Mouse (Mus musculus): ENCODE measurements around the gene Fndc3b.
"Not testable (repeated sequence)": the region's sequence is repeated elsewhere in the genome, so short reads cannot be mapped to it uniquely, and the experiment has no call there.

Gene Fndc3b

DNA sequence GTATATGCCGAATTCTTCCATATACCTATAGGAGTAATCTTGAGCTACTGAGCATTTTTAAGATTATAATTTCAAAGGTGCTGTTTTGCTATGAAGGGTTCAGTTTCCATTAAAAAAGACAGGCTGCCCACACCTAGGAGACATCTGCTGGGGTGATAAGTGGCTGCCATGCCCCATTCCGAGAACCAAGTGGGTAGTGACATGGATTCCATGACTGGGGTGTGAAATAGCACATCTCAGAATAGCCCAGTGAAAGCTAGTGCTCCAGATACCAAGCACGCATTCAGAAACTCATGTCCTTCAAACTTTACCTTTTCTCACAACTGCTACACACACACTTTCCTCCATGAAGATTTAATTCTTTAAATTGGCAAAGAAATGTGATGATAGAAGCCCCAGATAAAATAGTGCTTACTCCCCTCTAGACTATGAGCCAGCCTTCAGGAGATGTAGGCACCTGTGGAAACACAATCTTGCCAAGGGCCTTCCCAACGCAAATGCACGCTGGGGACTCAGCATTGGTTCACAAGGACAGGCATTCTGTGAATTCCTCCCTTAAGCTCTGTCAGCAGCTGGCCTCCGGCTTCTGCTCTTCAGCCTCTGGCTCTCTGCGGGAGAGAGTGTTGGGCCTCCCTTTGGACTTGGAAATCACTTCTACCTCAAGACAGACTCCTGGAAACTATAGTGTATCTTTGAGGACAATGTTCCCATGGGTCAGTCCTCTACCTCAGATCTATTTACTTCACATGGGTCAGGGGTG lies 207.6 kb downstream of the Fndc3b start:
- DNase-seq (ENCODE audit: low read depth) = no peak

DNA sequence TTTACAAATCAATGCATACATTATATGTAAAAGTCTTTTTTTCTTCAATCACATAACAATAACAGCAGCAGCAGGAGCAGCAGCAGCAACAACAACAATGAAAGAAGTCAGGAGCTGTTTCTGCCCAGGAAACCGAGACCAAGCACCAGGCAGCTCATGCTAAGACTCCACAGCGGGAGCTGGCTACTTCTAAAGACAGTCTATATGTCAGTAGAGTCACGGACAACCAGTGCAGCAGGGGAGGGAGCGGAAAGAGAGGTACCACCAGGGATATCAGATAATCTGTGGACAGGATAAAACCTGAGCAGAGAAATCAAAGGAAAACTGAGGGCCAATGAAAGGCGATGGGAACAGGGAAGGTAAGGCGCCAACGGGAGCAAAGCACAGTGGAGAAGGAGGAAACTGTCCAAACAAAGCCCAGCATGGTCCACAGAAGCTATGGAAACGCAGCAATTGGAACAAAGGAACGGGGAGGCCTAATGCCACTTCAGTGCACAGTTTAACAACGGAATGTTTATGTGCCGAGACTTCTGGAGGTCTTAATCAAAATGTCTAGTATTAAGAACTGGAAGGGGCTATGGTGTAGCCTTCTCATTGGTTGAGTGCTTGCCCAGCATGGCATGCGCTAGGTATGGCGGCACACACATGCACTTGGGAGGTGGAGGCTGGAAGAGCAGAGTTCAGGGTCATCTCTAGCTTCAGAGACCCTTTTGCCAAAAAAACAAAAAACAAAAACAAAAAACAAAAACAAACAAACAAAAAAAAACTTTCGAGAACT lies 215.6 kb downstream of the Fndc3b start:
- no peak for DNase-seq (ENCODE audit: low read depth)

- DNase-seq (ENCODE audit: low read depth) = no peak
These were observed 216.4 kb downstream of the Fndc3b start for GRCm38 (mm10) chr3:27494698-27495097.

DNA sequence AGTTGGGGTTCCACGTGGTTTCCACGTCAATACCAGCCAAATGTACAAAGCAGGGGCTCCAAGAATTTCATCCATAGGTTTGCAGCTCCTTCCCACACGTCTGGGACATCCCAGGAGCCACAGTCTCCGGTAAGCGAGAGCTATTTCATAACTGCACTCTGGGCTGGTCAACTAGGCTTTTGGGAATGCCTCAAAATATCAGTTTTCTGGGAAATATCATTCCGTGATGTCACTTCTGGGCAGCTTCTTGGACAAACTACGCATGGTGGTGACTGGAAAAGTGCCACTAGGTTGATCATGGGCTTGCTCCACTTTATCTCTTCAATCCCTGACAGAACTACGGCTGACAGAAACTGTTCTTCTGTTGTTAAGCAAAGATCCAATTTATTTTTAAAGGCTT lies 217.0 kb downstream of the Fndc3b start:
- no peak for DNase-seq (ENCODE audit: low read depth)

DNA sequence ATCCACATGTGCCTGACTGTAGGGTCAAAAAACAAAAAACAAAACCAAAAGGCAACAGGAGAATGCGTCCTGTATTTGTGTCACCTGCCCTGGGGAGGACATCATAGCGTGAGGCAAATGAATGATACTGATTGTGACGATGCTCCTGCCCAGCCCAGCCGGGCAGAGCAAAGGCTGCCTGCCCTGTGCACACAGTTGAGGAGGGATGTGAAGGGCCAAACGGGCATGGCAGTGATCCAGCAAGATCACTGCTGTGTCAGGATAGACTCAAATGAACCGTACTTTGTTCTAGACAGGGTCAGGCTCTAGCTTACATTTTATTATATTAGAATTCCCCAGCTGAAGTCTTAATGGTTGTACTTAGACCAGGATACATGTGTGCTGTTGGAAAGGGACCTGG lies 219.3 kb downstream of the Fndc3b start:
- no peak for DNase-seq (ENCODE audit: low read depth)

DNA sequence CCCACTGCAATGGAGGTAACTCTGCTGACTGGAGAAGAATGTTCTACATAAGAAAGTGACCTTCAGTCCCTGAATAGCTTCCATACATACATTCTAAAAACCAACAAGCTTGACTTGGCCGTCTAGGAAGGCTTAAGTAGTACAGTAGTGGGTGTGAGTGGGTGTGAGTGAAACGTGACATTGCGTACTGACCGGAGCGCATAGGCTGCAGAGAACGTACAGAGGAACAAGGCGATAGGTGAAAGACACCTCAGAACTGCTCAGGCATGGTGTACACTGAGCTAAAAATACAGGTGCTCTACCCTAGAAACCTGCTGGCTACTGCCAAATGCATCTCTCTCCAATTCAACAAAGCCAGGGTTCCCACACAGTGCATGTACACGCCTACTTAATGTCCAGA lies 219.7 kb downstream of the Fndc3b start:
- no peak for DNase-seq (ENCODE audit: low read depth)

GRCm38 (mm10) chr3:27490891-27491290 lies 220.2 kb downstream of the Fndc3b start:
- no peak for DNase-seq (ENCODE audit: low read depth)

DNA sequence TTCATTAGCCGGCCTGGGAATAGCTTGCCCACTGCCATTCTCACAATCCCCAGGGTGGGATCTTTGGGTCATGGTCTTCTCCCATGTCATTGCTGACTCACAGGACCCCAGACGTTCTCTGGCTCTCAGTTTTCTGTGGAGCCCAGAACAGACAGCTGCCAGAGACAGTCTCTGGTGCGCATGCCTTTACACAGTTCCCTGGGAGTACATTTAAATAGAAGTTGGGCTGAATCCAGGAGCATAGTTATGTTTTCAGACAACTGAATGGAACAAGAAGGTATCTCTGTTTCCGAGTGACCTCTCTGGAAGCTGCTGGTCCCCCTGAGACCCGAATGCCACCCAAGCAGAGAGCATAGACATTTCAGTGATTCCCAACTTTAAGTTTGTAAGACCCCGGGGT lies 221.6 kb downstream of the Fndc3b start:
- DNase-seq (ENCODE audit: low read depth) = no peak

- DNase-seq (ENCODE audit: low read depth) = no peak
These were observed 226.0 kb downstream of the Fndc3b start for GRCm38 (mm10) chr3:27485141-27485540.

- DNase-seq (ENCODE audit: low read depth) = no peak
These were observed 226.4 kb downstream of the Fndc3b start for GRCm38 (mm10) chr3:27484698-27485097.

DNA sequence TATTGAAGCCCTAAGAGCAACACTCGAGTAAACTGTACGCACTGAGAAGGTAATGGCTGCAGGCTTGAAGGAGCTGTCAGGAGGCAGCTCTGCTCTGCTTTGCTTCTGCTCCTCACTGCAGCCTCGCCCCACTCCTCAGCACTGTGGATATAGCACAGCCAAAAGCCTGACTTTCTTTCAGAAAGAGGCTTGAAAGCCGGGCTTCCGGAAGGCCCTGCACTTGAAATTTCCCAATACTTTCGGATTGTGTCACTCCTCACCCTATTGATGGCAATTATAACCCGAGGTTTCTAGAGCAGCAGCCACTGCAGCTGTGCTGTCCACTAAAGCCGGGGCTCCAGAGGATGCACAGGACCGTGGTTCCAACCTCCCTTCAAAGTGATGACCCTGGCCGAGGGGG lies 227.3 kb downstream of the Fndc3b start:
- no peak for DNase-seq (ENCODE audit: low read depth)

DNA sequence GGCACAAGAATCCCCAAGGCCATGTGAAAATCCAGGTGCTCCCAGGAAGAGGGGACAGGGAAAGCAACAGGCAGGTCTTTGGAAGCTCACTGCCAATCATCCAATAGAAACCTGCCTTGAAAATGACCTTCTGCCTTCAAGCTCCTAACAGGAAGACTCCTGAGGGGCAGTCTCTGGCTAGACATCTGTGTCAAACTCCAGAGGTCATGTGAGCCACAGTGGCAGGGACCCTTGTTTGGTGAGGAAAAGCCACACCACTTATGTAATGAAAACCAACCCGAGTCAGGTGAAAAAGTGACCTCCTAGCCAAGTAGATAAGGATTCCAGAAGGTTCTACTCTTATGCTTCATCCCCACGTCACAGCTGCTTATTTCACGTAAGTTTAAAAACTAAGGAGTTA lies 227.8 kb downstream of the Fndc3b start:
- no peak for DNase-seq (ENCODE audit: low read depth)

- DNase-seq (ENCODE audit: low read depth) = no peak
These were observed 229.4 kb downstream of the Fndc3b start for GRCm38 (mm10) chr3:27481738-27482137.

DNA sequence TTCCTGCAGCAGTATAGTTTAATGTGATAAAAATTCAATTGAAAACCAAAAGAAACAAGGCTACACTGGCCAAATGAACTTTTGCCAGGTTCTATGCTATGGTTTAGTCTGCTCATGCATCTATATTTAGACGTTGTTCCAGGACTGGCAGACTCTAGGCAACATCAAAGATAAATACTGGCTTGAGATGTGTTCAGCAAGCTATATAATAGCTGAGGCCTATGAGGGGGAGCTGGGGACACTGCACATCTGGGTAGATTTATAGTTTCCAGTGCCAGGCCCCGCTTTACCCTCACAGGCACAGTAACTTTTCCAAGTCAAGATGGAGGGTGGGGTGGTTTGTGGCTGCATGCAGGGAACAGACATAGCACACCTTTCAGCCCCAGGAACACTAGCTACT lies 231.7 kb downstream of the Fndc3b start:
- no peak for DNase-seq (ENCODE audit: low read depth)

DNA sequence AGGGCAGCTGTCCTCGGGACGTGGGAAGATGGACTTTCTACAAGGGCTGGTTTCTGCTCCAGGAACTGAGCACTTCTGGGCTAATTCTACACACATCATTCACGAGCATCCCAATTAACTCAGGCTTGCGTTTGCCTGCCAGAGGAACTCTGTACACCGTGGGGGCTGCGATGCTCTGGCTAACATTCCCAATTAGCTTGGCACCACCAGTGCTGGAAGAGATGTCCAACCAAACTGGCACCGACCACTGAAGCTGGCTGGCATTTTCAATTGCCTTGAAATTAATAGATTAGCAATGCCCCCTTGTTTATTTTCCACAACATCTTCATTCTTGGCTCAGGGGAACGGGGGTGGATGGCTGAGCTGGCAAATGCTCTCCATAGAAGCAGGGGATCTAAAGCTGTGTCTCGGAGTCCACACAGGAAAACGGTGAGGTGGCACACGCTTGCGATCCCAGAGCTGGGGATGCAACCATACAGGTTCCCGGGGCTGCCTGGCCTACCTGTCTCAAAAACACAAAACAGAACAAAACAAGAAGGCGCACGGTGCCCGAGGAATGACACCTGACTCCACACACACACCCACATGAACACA lies 232.4 kb downstream of the Fndc3b start:
- no peak for DNase-seq (ENCODE audit: low read depth)

- DNase-seq (ENCODE audit: low read depth) = not testable (repeated sequence)
These were observed 233.4 kb downstream of the Fndc3b start for GRCm38 (mm10) chr3:27477749-27478148.

DNA sequence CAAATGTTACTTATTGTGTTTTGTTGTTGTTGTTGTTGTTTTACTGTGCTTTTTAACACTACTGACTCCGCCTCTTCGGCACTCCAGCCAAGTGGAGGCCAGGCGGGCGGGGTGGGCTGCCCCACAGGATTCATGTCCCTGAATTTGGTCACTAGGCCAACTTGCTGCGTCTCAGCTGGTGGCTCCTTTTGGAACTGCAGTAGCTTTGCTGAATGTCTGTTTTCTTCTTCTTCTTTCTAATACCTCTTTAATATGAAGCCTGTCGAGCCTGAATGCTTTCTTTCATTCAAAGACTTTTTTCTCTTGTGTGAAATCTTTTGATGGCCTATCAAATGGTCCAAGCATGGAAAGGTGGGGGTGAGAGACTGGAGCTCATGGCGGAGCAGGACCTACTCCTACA lies 235.2 kb downstream of the Fndc3b start:
- no peak for DNase-seq (ENCODE audit: low read depth)

GRCm38 (mm10) chr3:27473801-27474599 lies 237.1 kb downstream of the Fndc3b start:
- DNase-seq (ENCODE audit: low read depth) = no peak

DNA sequence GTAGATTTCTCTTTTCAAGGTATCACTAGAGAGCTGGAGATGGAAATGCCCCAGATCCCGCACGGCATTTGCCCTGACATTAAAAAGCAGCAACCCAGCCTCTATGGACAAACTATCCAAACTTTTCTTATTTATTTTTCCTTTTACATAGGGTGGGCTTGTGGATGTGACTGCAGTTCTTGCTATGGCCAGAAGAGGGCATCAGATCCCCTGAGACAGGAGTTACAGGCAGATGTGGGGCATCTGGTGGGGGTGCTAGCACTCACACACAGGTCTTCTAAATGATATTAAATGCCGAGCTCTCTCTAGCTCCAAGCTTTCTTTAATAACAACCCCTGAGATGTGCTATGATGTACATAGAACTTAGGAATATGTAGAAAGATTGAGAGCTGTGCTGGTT lies 238.3 kb downstream of the Fndc3b start:
- DNase-seq (ENCODE audit: low read depth) = no peak

DNA sequence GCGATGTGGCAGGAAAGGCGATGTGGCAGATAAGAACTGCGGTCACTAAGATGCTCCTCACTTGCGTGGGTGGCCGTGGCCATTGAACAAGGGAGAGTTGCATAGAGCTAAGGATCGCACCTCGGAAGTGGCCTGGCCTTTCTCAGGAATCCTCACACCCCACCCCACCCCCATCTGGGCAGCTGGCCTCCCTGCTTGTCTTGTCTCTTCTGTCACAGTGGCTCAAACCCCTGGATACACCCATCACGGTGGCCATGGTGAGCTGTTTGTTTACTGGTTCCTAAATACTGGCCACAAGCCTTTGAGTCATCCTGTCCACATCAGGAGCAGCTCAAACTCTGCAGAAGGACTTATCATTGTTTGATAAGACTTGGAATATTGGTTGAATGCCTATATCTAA lies 240.3 kb downstream of the Fndc3b start:
- no peak for DNase-seq (ENCODE audit: low read depth)

- no peak for DNase-seq (ENCODE audit: low read depth)
These were observed 241.1 kb downstream of the Fndc3b start for GRCm38 (mm10) chr3:27469971-27470370.

DNA sequence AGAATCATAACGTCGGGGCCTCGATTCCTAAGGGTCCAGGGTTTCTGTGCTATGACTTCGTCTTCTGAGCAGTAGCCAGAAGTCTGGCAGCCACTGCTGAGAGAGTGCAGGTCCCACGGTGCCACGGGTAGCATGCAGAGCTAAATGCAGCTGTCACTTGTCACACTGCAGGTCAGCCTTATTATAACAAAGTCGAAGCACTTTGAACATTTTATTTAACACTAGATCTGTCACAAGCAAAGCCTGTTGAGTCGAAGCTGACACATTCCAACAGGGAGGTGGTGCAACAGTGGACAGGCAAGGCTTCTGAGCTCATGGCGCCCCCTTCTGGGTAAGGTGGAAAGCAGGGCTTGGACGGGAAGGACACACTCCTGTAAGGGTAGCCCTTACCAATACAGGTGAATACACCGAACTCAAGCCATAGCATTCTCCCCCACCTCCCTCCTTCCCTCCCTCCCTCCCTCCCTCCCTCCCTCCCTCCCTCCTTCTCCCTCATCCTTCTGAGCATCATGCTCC lies 243.5 kb downstream of the Fndc3b start:
- DNase-seq (ENCODE audit: low read depth) = peak; percentile 9
